Mouse (Mus musculus) liver, embryonic 14.5 days (tissue): ENCODE results near the gene Zcrb1. TPM values are rescaled to one million over a fixed set of nuclear protein-coding genes. Genes with fewer than 3 reads are reported as not detected.
A peak's percentile ranks its signal among the peaks of the same experiment; 100 is the strongest.

ENCODE experiments used
- ATAC-seq: fragments of 200-750 bp; cut with Nextera tagmentation; 2 replicates; pipeline ENCODE4 v1.8.0; 2017; ENCODE audit warnings: moderate number of reproducible peaks, mild to moderate bottlenecking, moderate library complexity; ENCODE audit not compliant: insufficient read depth
- DNase-seq, 3 experiments: peaks; one replicate each; pipeline ENCODE4 v3.0.0-alpha.2; 2012 to 2013; ENCODE audit warnings: low read depth in 3 of 3, low spot score in 3 of 3
- H3K27ac ChIP-seq: fragments of 300-500 bp; sonication (generic); 2 replicates; pipeline ENCODE4 v1.5.1; 2014; ENCODE audit warnings: moderate library complexity, mild to moderate bottlenecking, control low read depth, inconsistent platforms
- H3K27me3 ChIP-seq: fragments of 300-500 bp; sonication (generic); 2 replicates; pipeline ENCODE4 v1.6.1; 2014; ENCODE audit warnings: mild to moderate bottlenecking, low read length, moderate library complexity; ENCODE audit not compliant: control insufficient read depth, insufficient read depth
- H3K36me3 ChIP-seq: fragments of 300-500 bp; sonication (generic); replicated peaks from 2 replicates; pipeline ENCODE4 v1.6.1; 2014; ENCODE audit warnings: low read depth; ENCODE audit not compliant: control insufficient read depth, insufficient read depth
- H3K4me1 ChIP-seq, 2 experiments: fragments of 200-500 bp in 1 of 2; fragments of 300-500 bp in 1 of 2; sonication (generic) in 1 of 2; replicated peaks; 2 replicates each; pipeline ENCODE4 v1.6.1; 2012 to 2014; ENCODE audit warnings: antibody characterized with exemption in 1 of 2, inconsistent platforms in 1 of 2, low read length in 1 of 2; ENCODE audit not compliant: control insufficient read depth in 2 of 2, insufficient read depth in 2 of 2
- H3K4me2 ChIP-seq: fragments of 300-500 bp; sonication (generic); 2 replicates; pipeline ENCODE4 v1.6.1; 2014; ENCODE audit warnings: low read depth, mild to moderate bottlenecking, control low read depth, moderate library complexity
- H3K4me3 ChIP-seq, 2 experiments: fragments of 200-500 bp in 1 of 2; fragments of 300-500 bp in 1 of 2; sonication (generic) in 1 of 2; 2 replicates each; pipeline ENCODE4 v1.5.1; 2012 to 2014; ENCODE audit warnings: low read depth in 2 of 2, low read length in 2 of 2, mild to moderate bottlenecking in 2 of 2, control low read depth in 1 of 2, inconsistent platforms in 1 of 2, moderate library complexity in 1 of 2; ENCODE audit not compliant: insufficient read depth in 1 of 2
- H3K9ac ChIP-seq: fragments of 300-500 bp; sonication (generic); replicated peaks from 2 replicates; pipeline ENCODE4 v1.6.1; 2014; ENCODE audit warnings: mild to moderate bottlenecking, control low read depth, moderate library complexity
- H3K9me3 ChIP-seq: fragments of 300-500 bp; sonication (generic); 2 replicates; pipeline ENCODE4 v1.6.1; 2016; ENCODE audit warnings: low read length, mixed read lengths; ENCODE audit not compliant: control insufficient read depth
- CTCF ChIP-seq: IDR thresholded peaks from 2 replicates; pipeline ENCODE4 v1.5.1; 2016; ENCODE audit warnings: antibody characterized with exemption, low read depth, control low read depth
- EP300 ChIP-seq: IDR thresholded peaks from 2 replicates; pipeline ENCODE4 v1.6.1; 2016; ENCODE audit warnings: antibody characterized with exemption, low read depth
- WGBS: fragments of 180-500 bp; shearing (Covaris S2); extraction: QIAGEN DNeasy Blood & Tissue Kit; methylation state at CpG from one replicate; pipeline ENCODE4 v1.1.7; 2014; ENCODE audit not compliant: insufficient replicate concordance; 5-methylcytosine and 5-hydroxymethylcytosine counted together
- polyA plus RNA-seq, 2 experiments: library from polyadenylated mRNA; depleted of rRNA in 1 of 2; stranded (reverse) in 1 of 2; unstranded in 1 of 2; fragments of >200 nt; fragmentation: Nextera tagmentation in 1 of 2; extraction: Ambion mirVana in 1 of 2; gene quantifications; 2 replicates each; pipeline versions ENCODE4 v1.2.1 to v1.2.3; 2012 to 2014

Gene Zcrb1
- polyA plus RNA-seq (2012; rRNA removed) (21.5 and 44.0 TPM in 2 replicates), polyA plus RNA-seq (2014; fragmentation: Nextera tagmentation; extraction: Ambion mirVana) (64.0 and 65.4 TPM in 2 replicates)

DNA sequence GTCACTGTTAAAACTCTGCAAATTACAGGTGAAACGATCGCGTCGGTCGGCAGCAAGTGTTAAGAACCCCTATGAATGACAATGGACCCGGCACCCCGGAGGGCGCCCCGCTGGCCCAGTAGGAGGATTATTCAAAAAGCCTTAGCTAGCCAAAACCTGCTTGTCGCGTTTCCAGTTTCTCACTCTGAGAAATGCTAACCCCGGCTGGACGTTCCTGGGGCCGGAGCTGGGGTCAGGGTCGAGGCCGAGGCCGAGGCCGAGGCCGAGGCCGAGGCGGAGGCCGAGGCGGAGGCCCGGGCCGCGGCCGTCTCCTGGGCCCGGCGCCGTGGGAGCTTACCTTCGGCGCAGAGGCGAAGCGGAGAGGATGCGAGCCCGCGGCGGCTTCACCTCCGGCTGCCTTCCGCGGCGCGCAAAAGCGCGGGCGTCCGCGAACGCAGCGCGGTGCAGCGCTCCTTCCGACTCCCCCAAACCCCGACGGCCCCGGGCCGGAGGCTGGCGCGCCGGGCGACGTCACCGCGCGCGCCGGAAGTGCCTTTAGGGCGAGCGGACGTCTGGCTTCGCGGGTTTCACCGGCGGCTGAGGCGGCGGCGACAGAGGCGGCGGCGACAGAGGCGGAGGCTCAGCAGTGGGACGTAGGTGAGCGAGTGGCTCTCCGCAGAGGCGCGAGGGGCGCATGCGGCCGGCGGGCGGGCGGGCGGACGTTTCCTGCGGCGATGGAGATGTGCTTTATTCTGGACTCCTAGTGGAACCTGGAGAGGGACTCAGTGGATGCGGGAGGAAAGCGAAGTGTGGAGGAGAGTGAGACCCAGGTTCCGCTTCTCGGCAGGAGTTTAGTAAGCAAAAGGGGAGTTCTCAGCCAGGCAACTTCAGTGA is at the start of gene Zcrb1, which contains the start of gene Pphln1:
Gene Zcrb1 (minus strand): TSS at position 509 of the 873 bp plus-strand sequence.
Gene Pphln1 (plus strand): TSS at position 525 of the 873 bp plus-strand sequence.
- H3K36me3 ChIP-seq, result peaks cover 7% of the 10 kb centered on the region
- H3K4me2 ChIP-seq, result peak within 1 kb of the TSS; percentile 82
- TF ChIP-seq CTCF, result no peak
- no peak for TF ChIP-seq EP300
- peak within 1 kb of the TSS; percentile 97 for H3K9ac ChIP-seq
- H3K27me3 ChIP-seq, result no peaks in the 10 kb centered on the region
- under 1% methylated on average over 81 of the region's 100 CpGs for WGBS
- no peaks in the 10 kb centered on the region for H3K9me3 ChIP-seq
- peak within 1 kb of the TSS; percentile 83 for H3K27ac ChIP-seq
- peaks cover 18 to 19% of the 10 kb centered on the region in 2 experiments for H3K4me1 ChIP-seq
- H3K4me3 ChIP-seq, result peak within 1 kb of the TSS; percentile 95 to 98
- DNase-seq (peak; percentile 77 to 79 (median 77)), ATAC-seq (peak; percentile 93)

DNA sequence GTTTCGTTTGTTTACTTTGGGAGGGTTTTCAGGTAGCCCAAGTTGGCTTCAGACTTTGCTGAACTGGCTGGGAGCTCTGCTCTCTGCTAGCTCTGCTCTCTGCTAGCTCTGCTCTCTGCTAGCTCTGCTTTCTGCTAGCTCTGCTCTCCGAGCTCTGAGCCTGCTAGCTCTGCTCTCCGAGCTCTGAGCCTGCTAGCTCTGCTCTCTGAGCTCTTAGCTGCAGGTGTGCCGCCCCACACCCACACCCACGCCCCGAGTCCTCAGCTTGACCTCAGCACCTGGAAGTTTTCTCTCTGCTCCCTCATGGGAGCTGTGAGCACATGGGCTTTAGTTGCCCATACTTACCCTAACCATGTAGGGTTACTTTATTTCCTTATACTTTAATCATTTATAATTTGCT is 45.5 kb upstream of the Zcrb1 start:
- no peak for ATAC-seq
- TF ChIP-seq CTCF, result no peak
- TF ChIP-seq EP300, result no peak
- Histone ChIP-seq H3K27me3 (no peaks in the 10 kb centered on the region), H3K9ac (no peak overlapping the region), H3K9me3 (no peaks in the 10 kb centered on the region), H3K36me3 (peaks cover 10% of the 10 kb centered on the region), H3K4me1 (no peaks in the 10 kb centered on the region), H3K4me2 (no peak overlapping the region), H3K4me3 (no peak overlapping the region), H3K27ac (no peak overlapping the region)
- WGBS, result 79% methylated on average over 6 of the region's 6 CpGs
- no peak for DNase-seq

- no peak overlapping the region for H3K9ac ChIP-seq
- no peak overlapping the region for H3K4me2 ChIP-seq
- no peak for DNase-seq
- no peak overlapping the region for H3K27ac ChIP-seq
- H3K4me1 ChIP-seq, result no peaks in the 10 kb centered on the region
- no peaks in the 10 kb centered on the region for H3K27me3 ChIP-seq
- peaks cover 10% of the 10 kb centered on the region for H3K36me3 ChIP-seq
- no peaks in the 10 kb centered on the region for H3K9me3 ChIP-seq
- TF ChIP-seq EP300 (no peak), CTCF (peak; percentile 43)
- no peak overlapping the region for H3K4me3 ChIP-seq
- ATAC-seq, result no peak; the same call in 1 of the 2 replicates
- 79% methylated on average over 4 of the region's 4 CpGs for WGBS
Observed at GRCm38 (mm10) chr15:93442271-93442670, 44.1 kb upstream of the Zcrb1 start.

DNA sequence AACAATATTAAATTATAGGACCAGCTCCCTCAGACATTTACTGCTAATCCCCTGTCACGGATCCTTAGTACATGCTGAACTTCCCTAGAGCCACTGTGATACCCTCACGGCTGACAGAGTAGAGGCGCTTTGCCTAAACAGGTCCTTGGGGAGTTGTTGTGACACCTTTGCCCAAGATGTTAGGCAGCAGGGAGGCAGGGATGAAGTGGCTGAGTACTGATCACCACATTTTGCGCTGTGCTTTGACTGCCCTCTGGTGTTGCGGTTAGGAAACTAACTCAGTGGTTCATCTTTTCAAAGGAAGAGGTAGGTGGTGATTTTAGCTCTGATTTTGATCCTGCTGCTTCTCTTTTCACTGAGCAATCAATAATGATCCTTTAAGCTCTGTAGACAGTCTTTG is 40.5 kb upstream of the Zcrb1 start:
- TF ChIP-seq EP300, result no peak
- TF ChIP-seq CTCF, result peak; percentile 88
- H3K9me3 ChIP-seq, result no peaks in the 10 kb centered on the region
- no peak overlapping the region for H3K9ac ChIP-seq
- DNase-seq (peak; percentile 10 to 16 (median 14)), ATAC-seq (0 out of 2 replicates have a peak, but pooled peaks have one; percentile 35)
- H3K4me2 ChIP-seq, result no peak overlapping the region
- H3K27ac ChIP-seq, result no peak overlapping the region
- H3K4me1 ChIP-seq, result no peaks in the 10 kb centered on the region
- peaks cover 11% of the 10 kb centered on the region for H3K36me3 ChIP-seq
- no peaks in the 10 kb centered on the region for H3K27me3 ChIP-seq
- no peak overlapping the region for H3K4me3 ChIP-seq
- 56% methylated on average over 5 of the region's 5 CpGs for WGBS

DNA sequence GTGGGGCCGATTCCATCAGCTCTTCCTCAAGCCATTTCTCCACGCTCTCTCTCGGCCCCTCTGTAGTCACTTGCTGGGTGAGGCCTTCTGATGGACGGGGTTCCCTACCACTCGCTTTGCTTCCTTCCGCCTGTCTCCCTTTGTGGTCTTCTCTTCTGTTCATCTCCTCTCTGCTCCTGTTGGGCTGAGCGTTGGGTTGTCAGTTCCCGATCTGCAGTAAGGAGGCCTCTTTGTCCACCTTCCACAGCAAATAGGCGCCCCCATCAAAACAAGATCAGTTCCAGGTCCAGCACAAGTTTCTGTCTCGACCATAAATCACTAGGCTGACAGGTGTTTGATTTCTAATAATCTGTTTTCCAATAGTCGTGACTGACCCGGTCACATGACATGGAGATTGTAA is 37.9 kb upstream of the Zcrb1 start:
- ATAC-seq, result no peak
- no peak overlapping the region for H3K27ac ChIP-seq
- no peak overlapping the region for H3K9ac ChIP-seq
- 78% methylated on average over 12 of the region's 12 CpGs for WGBS
- H3K9me3 ChIP-seq, result no peaks in the 10 kb centered on the region
- H3K27me3 ChIP-seq, result no peaks in the 10 kb centered on the region
- TF ChIP-seq EP300 (no peak), CTCF (no peak)
- no peak for DNase-seq
- peaks cover 3% of the 10 kb centered on the region for H3K36me3 ChIP-seq
- no peaks in the 10 kb centered on the region for H3K4me1 ChIP-seq
- no peak overlapping the region for H3K4me2 ChIP-seq
- H3K4me3 ChIP-seq, result no peak overlapping the region
